Mouse (Mus musculus): ENCODE results near the gene Rhbdd1. TPM values are rescaled to one million over a fixed set of nuclear protein-coding genes. Genes with fewer than 3 reads are reported as not detected.

The Rhbdd1 gene
- polyA plus RNA-seq (2015; fragmentation: Nextera tagmentation; extraction: Ambion mirVana) = 12.4 and 12.5 TPM in 2 replicates

- ATAC-seq (ENCODE audit: low read depth) = peak; percentile 99
- no peaks in the 10 kb centered on the region for H3K9me3 ChIP-seq (ENCODE audit: control insufficient read depth, low read length)
These were observed at the start of gene Rhbdd1 for GRCm38 (mm10) chr1:82316111-82316745. Rhbdd1 (plus strand) TSS chr1:82316452.

GRCm38 (mm10) chr1:82267547-82267946, 48.7 kb upstream of the Rhbdd1 start:
- Histone ChIP-seq H3K36me3 (ENCODE audit: control insufficient read depth, insufficient read depth, low read length) (peaks cover 9% of the 10 kb centered on the region; the same call in 1 of the 2 replicates), H3K4me3 (ENCODE audit: low read length) (no peak overlapping the region), H3K27me3 (ENCODE audit: control insufficient read depth, insufficient read depth, low read depth, low read length) (no peaks in the 10 kb centered on the region), H3K4me2 (ENCODE audit: low read depth, low read length) (no peak overlapping the region), H3K27ac (ENCODE audit: low read length) (no peak overlapping the region), H3K9ac (ENCODE audit: low read length) (no peak overlapping the region), H3K4me1 (replicated peaks; ENCODE audit: control insufficient read depth, insufficient read depth, low read length) (no peaks in the 10 kb centered on the region), H3K9me3 (ENCODE audit: control insufficient read depth, low read length) (no peaks in the 10 kb centered on the region)
- no peak for ATAC-seq (ENCODE audit: low read depth)
- WGBS = 43% methylated on average over 4 of the region's 4 CpGs

More at GRCm38 (mm10) chr1:82316111-82316745, at the start of gene Rhbdd1:
- peaks cover 2% of the 10 kb centered on the region for H3K27me3 ChIP-seq (ENCODE audit: control insufficient read depth, insufficient read depth, low read depth, low read length)
- H3K9ac ChIP-seq (ENCODE audit: low read length) = peak within 1 kb of the TSS; percentile 78
- no peaks in the 10 kb centered on the region for H3K36me3 ChIP-seq (ENCODE audit: control insufficient read depth, insufficient read depth, low read length)
- H3K27ac ChIP-seq (ENCODE audit: low read length) = peak within 1 kb of the TSS; percentile 87
- peak within 1 kb of the TSS; percentile 57 for H3K4me3 ChIP-seq (ENCODE audit: low read length)
- 0 out of 2 replicates have a peak, but pooled peaks cover 2% of the 10 kb centered on the region for H3K4me1 ChIP-seq (replicated peaks; ENCODE audit: control insufficient read depth, insufficient read depth, low read length)
- H3K4me2 ChIP-seq (ENCODE audit: low read depth, low read length) = peak within 1 kb of the TSS; percentile 85
- WGBS = 5% methylated on average over 47 of the region's 47 CpGs

GRCm38 (mm10) chr1:82272231-82272630, 44.0 kb upstream of the Rhbdd1 start:
- Histone ChIP-seq H3K9ac (ENCODE audit: low read length) (no peak overlapping the region), H3K4me3 (ENCODE audit: low read length) (no peak overlapping the region), H3K36me3 (ENCODE audit: control insufficient read depth, insufficient read depth, low read length) (peaks cover 11% of the 10 kb centered on the region), H3K9me3 (ENCODE audit: control insufficient read depth, low read length) (no peaks in the 10 kb centered on the region), H3K27ac (ENCODE audit: low read length) (no peak overlapping the region), H3K27me3 (ENCODE audit: control insufficient read depth, insufficient read depth, low read depth, low read length) (no peaks in the 10 kb centered on the region), H3K4me2 (ENCODE audit: low read depth, low read length) (no peak overlapping the region), H3K4me1 (replicated peaks; ENCODE audit: control insufficient read depth, insufficient read depth, low read length) (peaks cover 4% of the 10 kb centered on the region)
- ATAC-seq (ENCODE audit: low read depth) = no peak
- WGBS = 85% methylated on average over 5 of the region's 5 CpGs

GRCm38 (mm10) chr1:82273529-82273928, 42.7 kb upstream of the Rhbdd1 start:
- Histone ChIP-seq H3K4me2 (ENCODE audit: low read depth, low read length) (no peak overlapping the region), H3K27me3 (ENCODE audit: control insufficient read depth, insufficient read depth, low read depth, low read length) (no peaks in the 10 kb centered on the region), H3K4me1 (replicated peaks; ENCODE audit: control insufficient read depth, insufficient read depth, low read length) (peaks cover 4% of the 10 kb centered on the region), H3K9me3 (ENCODE audit: control insufficient read depth, low read length) (no peaks in the 10 kb centered on the region), H3K9ac (ENCODE audit: low read length) (no peak overlapping the region), H3K27ac (ENCODE audit: low read length) (no peak overlapping the region), H3K36me3 (ENCODE audit: control insufficient read depth, insufficient read depth, low read length) (peaks cover 13% of the 10 kb centered on the region), H3K4me3 (ENCODE audit: low read length) (no peak overlapping the region)
- 39% methylated on average over 6 of the region's 6 CpGs for WGBS
- no peak for ATAC-seq (ENCODE audit: low read depth)

- no peaks in the 10 kb centered on the region for H3K9me3 ChIP-seq (ENCODE audit: control insufficient read depth, low read length)
- peak; percentile 54; the same call in 1 of the 2 replicates for ATAC-seq (ENCODE audit: low read depth)
- H3K4me1 ChIP-seq (replicated peaks; ENCODE audit: control insufficient read depth, insufficient read depth, low read length) = peaks cover 4% of the 10 kb centered on the region
- no peak overlapping the region for H3K4me2 ChIP-seq (ENCODE audit: low read depth, low read length)
- H3K27me3 ChIP-seq (ENCODE audit: control insufficient read depth, insufficient read depth, low read depth, low read length) = no peaks in the 10 kb centered on the region
- 0 out of 2 replicates have a peak overlapping the region, but pooled peaks have one; percentile 34 for H3K27ac ChIP-seq (ENCODE audit: low read length)
- no peak overlapping the region for H3K9ac ChIP-seq (ENCODE audit: low read length)
- 36% methylated on average over 1 of the region's 1 CpGs for WGBS
- peaks cover 12% of the 10 kb centered on the region for H3K36me3 ChIP-seq (ENCODE audit: control insufficient read depth, insufficient read depth, low read length)
- no peak overlapping the region for H3K4me3 ChIP-seq (ENCODE audit: low read length)
These were observed 41.9 kb upstream of the Rhbdd1 start for GRCm38 (mm10) chr1:82274361-82274760.

GRCm38 (mm10) chr1:82279768-82280167, 36.5 kb upstream of the Rhbdd1 start:
- Histone ChIP-seq H3K9ac (ENCODE audit: low read length) (no peak overlapping the region), H3K27ac (ENCODE audit: low read length) (no peak overlapping the region), H3K27me3 (ENCODE audit: control insufficient read depth, insufficient read depth, low read depth, low read length) (no peaks in the 10 kb centered on the region), H3K4me3 (ENCODE audit: low read length) (no peak overlapping the region), H3K36me3 (ENCODE audit: control insufficient read depth, insufficient read depth, low read length) (peaks cover 10% of the 10 kb centered on the region), H3K4me1 (replicated peaks; ENCODE audit: control insufficient read depth, insufficient read depth, low read length) (peaks cover 16% of the 10 kb centered on the region), H3K9me3 (ENCODE audit: control insufficient read depth, low read length) (no peaks in the 10 kb centered on the region), H3K4me2 (ENCODE audit: low read depth, low read length) (no peak overlapping the region)
- WGBS = 51% methylated on average over 1 of the region's 1 CpGs
- no peak for ATAC-seq (ENCODE audit: low read depth)

GRCm38 (mm10) chr1:82281823-82282222, 34.4 kb upstream of the Rhbdd1 start:
- H3K9me3 ChIP-seq (ENCODE audit: control insufficient read depth, low read length) = no peaks in the 10 kb centered on the region
- WGBS = 64% methylated on average over 6 of the region's 6 CpGs
- peaks cover 10% of the 10 kb centered on the region for H3K36me3 ChIP-seq (ENCODE audit: control insufficient read depth, insufficient read depth, low read length)
- H3K9ac ChIP-seq (ENCODE audit: low read length) = no peak overlapping the region
- no peak overlapping the region for H3K27ac ChIP-seq (ENCODE audit: low read length)
- H3K27me3 ChIP-seq (ENCODE audit: control insufficient read depth, insufficient read depth, low read depth, low read length) = no peaks in the 10 kb centered on the region
- no peak overlapping the region for H3K4me3 ChIP-seq (ENCODE audit: low read length)
- ATAC-seq (ENCODE audit: low read depth) = no peak
- peaks cover 15% of the 10 kb centered on the region for H3K4me1 ChIP-seq (replicated peaks; ENCODE audit: control insufficient read depth, insufficient read depth, low read length)
- H3K4me2 ChIP-seq (ENCODE audit: low read depth, low read length) = no peak overlapping the region; the same call in 1 of the 2 replicates

GRCm38 (mm10) chr1:82282992-82283611, 33.1 kb upstream of the Rhbdd1 start:
- peak overlapping the region; percentile 51 for H3K4me3 ChIP-seq (ENCODE audit: low read length)
- under 1% methylated on average over 35 of the region's 35 CpGs for WGBS
- peak overlapping the region; percentile 94 for H3K27ac ChIP-seq (ENCODE audit: low read length)
- peak overlapping the region; percentile 67 for H3K9ac ChIP-seq (ENCODE audit: low read length)
- H3K4me1 ChIP-seq (replicated peaks; ENCODE audit: control insufficient read depth, insufficient read depth, low read length) = peaks cover 22% of the 10 kb centered on the region
- no peaks in the 10 kb centered on the region for H3K27me3 ChIP-seq (ENCODE audit: control insufficient read depth, insufficient read depth, low read depth, low read length)
- H3K36me3 ChIP-seq (ENCODE audit: control insufficient read depth, insufficient read depth, low read length) = peaks cover 3% of the 10 kb centered on the region
- H3K4me2 ChIP-seq (ENCODE audit: low read depth, low read length) = peak overlapping the region; percentile 62
- ATAC-seq (ENCODE audit: low read depth) = peak; percentile 97
- H3K9me3 ChIP-seq (ENCODE audit: control insufficient read depth, low read length) = no peaks in the 10 kb centered on the region

- no peak for ATAC-seq (ENCODE audit: low read depth)
These were observed 32.4 kb upstream of the Rhbdd1 start for GRCm38 (mm10) chr1:82283901-82284301.

More at GRCm38 (mm10) chr1:82283901-82284301, 32.4 kb upstream of the Rhbdd1 start:
- Histone ChIP-seq H3K9ac (ENCODE audit: low read length) (peak overlapping the region; percentile 67), H3K4me3 (ENCODE audit: low read length) (peak overlapping the region; percentile 51), H3K9me3 (ENCODE audit: control insufficient read depth, low read length) (no peaks in the 10 kb centered on the region), H3K27ac (ENCODE audit: low read length) (peak overlapping the region; percentile 94), H3K27me3 (ENCODE audit: control insufficient read depth, insufficient read depth, low read depth, low read length) (no peaks in the 10 kb centered on the region; the same call in 1 of the 2 replicates), H3K4me1 (replicated peaks; ENCODE audit: control insufficient read depth, insufficient read depth, low read length) (peaks cover 29% of the 10 kb centered on the region), H3K4me2 (ENCODE audit: low read depth, low read length) (peak overlapping the region; percentile 62), H3K36me3 (ENCODE audit: control insufficient read depth, insufficient read depth, low read length) (peaks cover 3% of the 10 kb centered on the region)
- WGBS = 5% methylated on average over 1 of the region's 1 CpGs
